Mouse (Mus musculus): ENCODE data around the gene Bcl11a.
"Not testable (repeated sequence)": the region's sequence is repeated elsewhere in the genome, so short reads cannot be mapped to it uniquely, and the experiment has no call there.

Gene Bcl11a

GRCm38 (mm10) chr11:24098662-24099061 lies 20.8 kb downstream of the Bcl11a start:
- DNase-seq (ENCODE audit: low read depth, low spot score), result no peak

GRCm38 (mm10) chr11:24099215-24099614 lies 21.4 kb downstream of the Bcl11a start:
- no peak for DNase-seq (ENCODE audit: low read depth, low spot score)

- DNase-seq (ENCODE audit: low read depth, low spot score), result no peak
Measured at GRCm38 (mm10) chr11:24099886-24100293, 22.0 kb downstream of the Bcl11a start.

- DNase-seq (ENCODE audit: low read depth, low spot score), result no peak
Measured at GRCm38 (mm10) chr11:24100449-24101070, 22.7 kb downstream of the Bcl11a start.

GRCm38 (mm10) chr11:24101625-24102024 lies 23.8 kb downstream of the Bcl11a start:
- no peak for DNase-seq (ENCODE audit: low read depth, low spot score)

- no peak for DNase-seq (ENCODE audit: low read depth, low spot score)
Measured at GRCm38 (mm10) chr11:24102372-24102771, 24.5 kb downstream of the Bcl11a start.

GRCm38 (mm10) chr11:24103128-24103742 lies 25.4 kb downstream of the Bcl11a start:
- no peak for DNase-seq (ENCODE audit: low read depth, low spot score)

- no peak for DNase-seq (ENCODE audit: low read depth, low spot score)
Measured at GRCm38 (mm10) chr11:24107414-24107813, 29.6 kb downstream of the Bcl11a start.

GRCm38 (mm10) chr11:24108974-24109373 lies 31.1 kb downstream of the Bcl11a start:
- DNase-seq (ENCODE audit: low read depth, low spot score), result no peak

- no peak for DNase-seq (ENCODE audit: low read depth, low spot score)
Measured at GRCm38 (mm10) chr11:24109388-24109787, 31.5 kb downstream of the Bcl11a start.

GRCm38 (mm10) chr11:24110113-24110512 lies 32.3 kb downstream of the Bcl11a start:
- DNase-seq (ENCODE audit: low read depth, low spot score), result no peak

- DNase-seq (ENCODE audit: low read depth, low spot score), result no peak
Measured at GRCm38 (mm10) chr11:24111720-24112119, 33.9 kb downstream of the Bcl11a start.

- no peak for DNase-seq (ENCODE audit: low read depth, low spot score)
Measured at GRCm38 (mm10) chr11:24115017-24115752, 37.3 kb downstream of the Bcl11a start.

GRCm38 (mm10) chr11:24116041-24116440 lies 38.2 kb downstream of the Bcl11a start:
- no peak for DNase-seq (ENCODE audit: low read depth, low spot score)

- DNase-seq (ENCODE audit: low read depth, low spot score), result no peak
Measured at GRCm38 (mm10) chr11:24116582-24117318, 38.9 kb downstream of the Bcl11a start.

- no peak for DNase-seq (ENCODE audit: low read depth, low spot score)
Measured at GRCm38 (mm10) chr11:24121136-24121535, 43.3 kb downstream of the Bcl11a start.

GRCm38 (mm10) chr11:24122899-24123298 lies 45.0 kb downstream of the Bcl11a start:
- DNase-seq (ENCODE audit: low read depth, low spot score), result no peak

- DNase-seq (ENCODE audit: low read depth, low spot score), result no peak
Measured at GRCm38 (mm10) chr11:24123991-24124390, 46.1 kb downstream of the Bcl11a start.

GRCm38 (mm10) chr11:24125098-24125497 lies 47.2 kb downstream of the Bcl11a start:
- DNase-seq (ENCODE audit: low read depth, low spot score), result no peak

GRCm38 (mm10) chr11:24128001-24128400 lies 50.1 kb downstream of the Bcl11a start:
- DNase-seq (ENCODE audit: low read depth, low spot score), result no peak

GRCm38 (mm10) chr11:24128880-24129279 lies 51.0 kb downstream of the Bcl11a start:
- DNase-seq (ENCODE audit: low read depth, low spot score), result not testable (repeated sequence)

All from CD4-positive helper T cell, adult 2 months (primary cell).